Mouse (Mus musculus) midbrain, embryonic 11.5 days (tissue): Measurements from ENCODE around the gene Gtf2h3. TPM values are rescaled to one million over a fixed set of nuclear protein-coding genes. Genes with fewer than 3 reads are reported as not detected.
"Not testable (repeated sequence)": the region's sequence is repeated elsewhere in the genome, so short reads cannot be mapped to it uniquely, and the experiment has no call there.

ENCODE experiments used
- ATAC-seq: fragments of 200-750 bp; cut with Nextera tagmentation; 2 replicates; pipeline ENCODE4 v1.8.0; 2017; ENCODE audit warnings: moderate TSS enrichment, moderate library complexity; ENCODE audit not compliant: low FRiP score
- DNase-seq: peaks from one replicate; pipeline ENCODE4 v3.0.0; 2015; ENCODE audit warnings: low spot score; ENCODE audit errors: missing footprints
- H3K27ac ChIP-seq: fragments of 300-500 bp; sonication (generic); 2 replicates; pipeline ENCODE4 v1.5.1; 2014; ENCODE audit warnings: low read depth, low read length
- H3K27me3 ChIP-seq: fragments of 300-500 bp; sonication (generic); 2 replicates; pipeline ENCODE4 v1.6.1; 2014; ENCODE audit warnings: mild to moderate bottlenecking, low read length, moderate library complexity, mixed read lengths; ENCODE audit not compliant: control insufficient read depth, insufficient read depth
- H3K36me3 ChIP-seq: fragments of 300-500 bp; sonication (generic); 2 replicates; pipeline ENCODE4 v1.6.1; 2014; ENCODE audit warnings: mild to moderate bottlenecking, low read length, moderate library complexity, mixed read lengths; ENCODE audit not compliant: control insufficient read depth, insufficient read depth
- H3K4me1 ChIP-seq: fragments of 300-500 bp; sonication (generic); 2 replicates; pipeline ENCODE4 v1.6.1; 2014; ENCODE audit warnings: low read length; ENCODE audit not compliant: control insufficient read depth, insufficient read depth
- H3K4me2 ChIP-seq: fragments of 300-500 bp; sonication (generic); 2 replicates; pipeline ENCODE4 v1.6.1; 2014; ENCODE audit warnings: mild to moderate bottlenecking, moderate library complexity
- H3K4me3 ChIP-seq: fragments of 300-500 bp; sonication (generic); 2 replicates; pipeline ENCODE4 v1.5.1; 2014; ENCODE audit warnings: low read depth, low read length
- H3K9ac ChIP-seq: fragments of 300-500 bp; sonication (generic); 2 replicates; pipeline ENCODE4 v1.6.1; 2014; ENCODE audit warnings: low read length
- H3K9me3 ChIP-seq: fragments of 300-500 bp; sonication (generic); 2 replicates; pipeline ENCODE4 v1.6.1; 2016; ENCODE audit warnings: low read length; ENCODE audit not compliant: control insufficient read depth
- WGBS: fragments of 180-500 bp; shearing (Covaris S2); extraction: QIAGEN DNeasy Blood & Tissue Kit; methylation state at CpG from one replicate; pipeline ENCODE4 v1.1.7; 2014; 5-methylcytosine and 5-hydroxymethylcytosine counted together
- polyA plus RNA-seq: library from polyadenylated mRNA; unstranded; fragments of >200 nt; fragmentation: Nextera tagmentation; extraction: Ambion mirVana; gene quantifications from 2 replicates; pipeline ENCODE4 v1.2.1, GENCODE M21; 2014

Gtf2h3 gene
- polyA plus RNA-seq, 1 experiment from 2014 or later = 73.0 TPM

DNA sequence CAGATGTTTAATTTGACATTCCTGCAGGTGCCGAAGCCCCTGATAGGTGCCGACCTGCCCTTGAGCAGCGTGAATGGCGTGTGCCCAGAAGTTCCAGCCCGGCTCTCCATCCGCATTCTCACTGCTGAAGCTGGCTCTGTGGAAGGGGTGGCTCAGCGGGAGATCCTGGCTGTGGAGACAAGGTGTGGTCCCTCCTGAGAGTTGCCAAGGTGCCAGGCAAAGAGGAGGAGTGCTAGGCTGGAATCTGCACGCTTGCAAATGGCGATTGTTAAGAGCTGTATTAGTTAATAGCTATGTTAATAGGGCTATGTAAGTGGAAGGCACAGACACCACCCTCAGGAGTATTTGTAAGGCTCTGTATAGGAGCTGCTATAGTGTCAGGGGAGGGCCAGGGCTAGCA, 45.4 kb downstream of the Gtf2h3 start:
- Histone ChIP-seq H3K4me3 (no peak overlapping the region), H3K9me3 (no peaks in the 10 kb centered on the region), H3K9ac (no peak overlapping the region), H3K27ac (no peak overlapping the region), H3K4me1 (peaks cover 5% of the 10 kb centered on the region), H3K4me2 (no peak overlapping the region), H3K27me3 (no peaks in the 10 kb centered on the region), H3K36me3 (no peaks in the 10 kb centered on the region; the same call in none of the 2 replicates)
- DNase-seq = no peak
- whole genome bisulfite sequencing = 89% methylated on average over 9 of the region's 9 CpGs
- no peak for ATAC-seq

DNA sequence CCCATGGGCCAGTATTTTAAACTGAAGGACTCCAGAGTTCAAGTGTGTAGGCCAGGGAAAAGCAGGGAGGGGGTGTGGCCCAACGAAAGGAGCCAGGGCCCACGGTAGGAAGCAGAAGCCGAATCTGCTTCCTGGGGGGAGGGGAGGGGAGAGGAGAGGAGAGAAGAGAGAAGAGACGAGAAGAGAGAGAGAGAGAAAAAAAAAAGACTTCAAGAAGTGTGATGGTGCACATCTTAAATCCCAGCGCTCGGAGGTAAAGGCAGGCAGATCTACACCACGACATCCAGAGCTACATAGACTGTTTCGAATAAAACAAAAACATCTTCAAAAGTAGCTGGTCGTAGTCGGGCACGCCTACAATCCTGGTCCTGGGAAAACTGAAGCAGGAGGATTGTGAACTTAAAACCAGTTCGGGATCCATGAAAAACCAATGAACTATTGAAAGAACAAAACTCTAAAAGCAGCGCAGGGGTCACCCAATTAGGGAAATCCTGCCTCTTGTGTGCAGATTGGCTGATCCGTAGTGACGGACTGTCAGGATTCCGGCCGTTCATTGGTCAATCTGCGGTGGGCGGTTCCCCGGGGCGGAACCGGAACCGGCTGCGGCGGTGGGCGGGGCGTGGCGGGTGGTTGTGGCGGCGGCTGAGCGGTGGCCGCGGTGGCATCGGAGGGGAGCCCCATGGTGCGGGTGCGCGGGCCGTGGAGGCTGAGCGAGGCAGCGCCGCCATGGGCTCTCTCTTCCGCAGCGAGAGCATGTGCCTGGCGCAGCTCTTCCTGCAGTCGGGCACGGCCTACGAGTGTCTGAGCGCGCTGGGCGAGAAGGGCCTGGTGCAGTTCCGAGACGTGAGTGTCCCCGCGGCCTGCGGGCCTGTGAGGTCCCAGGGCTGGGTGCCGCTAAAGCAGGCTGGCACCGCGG, 49.8 kb downstream of the Gtf2h3 start, which contains the start of gene Atp6v0a2:
Gene Atp6v0a2 (plus strand): TSS at position 129 of the 916 bp plus-strand sequence.
- H3K9me3 ChIP-seq = no peaks in the 10 kb centered on the region
- no peaks in the 10 kb centered on the region for H3K27me3 ChIP-seq
- H3K4me3 ChIP-seq = peak within 1 kb of the TSS; percentile 99
- H3K4me1 ChIP-seq = peaks cover 14% of the 10 kb centered on the region
- peak within 1 kb of the TSS; percentile 95 for H3K4me2 ChIP-seq
- under 1% methylated on average over 52 of the region's 58 CpGs for WGBS
- ATAC-seq (peak; percentile 96), DNase-seq (peak; percentile 99)
- peak within 1 kb of the TSS; percentile 55; the same call in 1 of the 2 replicates for H3K27ac ChIP-seq
- H3K9ac ChIP-seq = peak within 1 kb of the TSS; percentile 91
- peaks cover 3% of the 10 kb centered on the region for H3K36me3 ChIP-seq

DNA sequence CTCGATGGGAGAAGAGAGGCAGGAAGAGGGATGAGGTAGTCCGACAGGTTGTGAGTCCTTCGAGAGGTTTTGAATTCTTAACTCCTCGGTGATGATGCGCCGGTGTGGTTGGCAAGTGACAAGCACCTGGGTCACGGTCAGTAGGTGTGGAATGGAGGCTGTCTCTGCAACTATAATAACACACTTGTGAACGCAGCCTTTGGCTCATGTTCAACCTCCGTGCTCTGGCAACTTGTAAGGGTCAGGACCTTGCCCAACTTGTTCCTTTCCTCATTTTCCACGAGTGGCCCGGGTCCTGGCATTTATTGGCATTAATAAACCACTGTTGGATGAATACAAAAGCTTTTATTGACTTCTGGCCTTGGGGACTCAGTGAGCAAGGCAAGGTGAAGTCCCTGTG, 50.7 kb downstream of the Gtf2h3 start:
- Histone ChIP-seq H3K27me3 (no peaks in the 10 kb centered on the region), H3K4me3 (peak overlapping the region; percentile 99), H3K4me2 (peak overlapping the region; percentile 95), H3K9ac (peak overlapping the region; percentile 91), H3K4me1 (peaks cover 14% of the 10 kb centered on the region), H3K9me3 (no peaks in the 10 kb centered on the region), H3K36me3 (peaks cover 7% of the 10 kb centered on the region), H3K27ac (no peak overlapping the region)
- WGBS = 28% methylated on average over 11 of the region's 11 CpGs
- DNase-seq (no peak), ATAC-seq (no peak)

DNA sequence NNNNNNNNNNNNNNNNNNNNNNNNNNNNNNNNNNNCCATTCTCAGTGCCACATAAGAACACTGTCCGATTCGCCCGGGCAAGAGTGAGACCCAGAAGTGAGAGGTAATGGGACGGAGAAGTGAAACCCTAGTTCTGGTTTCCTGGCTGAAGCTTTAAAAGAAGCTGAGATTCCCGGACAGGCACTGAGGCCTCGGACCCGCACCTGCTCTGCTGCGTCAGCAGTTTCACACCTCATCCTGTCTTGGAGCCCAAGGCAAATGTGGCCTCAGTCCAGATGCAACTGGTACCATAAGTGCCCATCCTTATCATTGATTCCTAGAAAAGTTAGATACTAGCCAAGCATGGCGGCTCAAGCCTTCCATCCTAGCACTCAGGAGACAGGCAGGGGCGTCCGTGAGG, 52.7 kb downstream of the Gtf2h3 start:
- H3K36me3 ChIP-seq = peaks cover 14% of the 10 kb centered on the region
- no peak overlapping the region for H3K4me3 ChIP-seq
- H3K4me2 ChIP-seq = no peak overlapping the region
- DNase-seq (no peak), ATAC-seq (no peak)
- no peaks in the 10 kb centered on the region for H3K27me3 ChIP-seq
- 96% methylated on average over 11 of the region's 11 CpGs for WGBS
- H3K4me1 ChIP-seq = peaks cover 14% of the 10 kb centered on the region
- no peak overlapping the region for H3K9ac ChIP-seq
- H3K9me3 ChIP-seq = no peaks in the 10 kb centered on the region
- H3K27ac ChIP-seq = no peak overlapping the region

DNA sequence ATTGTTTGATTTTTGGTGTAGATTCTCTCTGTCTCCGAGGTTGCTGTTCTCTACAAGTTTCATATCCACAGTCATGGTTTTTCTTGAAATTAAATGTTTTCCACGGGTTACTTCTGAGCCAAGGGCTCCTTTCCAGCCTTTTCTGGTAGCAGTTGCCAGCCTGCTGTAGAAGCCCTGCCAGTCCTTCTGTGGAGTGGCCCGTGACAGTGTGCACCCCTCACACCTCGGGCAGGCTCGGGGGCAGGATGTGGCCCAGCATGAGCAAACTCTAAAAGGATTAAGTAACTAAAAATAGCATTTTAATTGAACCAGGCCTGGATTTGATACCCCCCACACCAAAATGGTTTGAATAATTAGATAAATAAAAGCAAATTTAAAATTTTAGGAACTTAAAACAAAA, 53.5 kb downstream of the Gtf2h3 start:
- Histone ChIP-seq H3K9me3 (no peaks in the 10 kb centered on the region), H3K4me2 (no peak overlapping the region), H3K9ac (no peak overlapping the region), H3K27ac (no peak overlapping the region), H3K4me1 (peaks cover 14% of the 10 kb centered on the region), H3K27me3 (no peaks in the 10 kb centered on the region), H3K4me3 (no peak overlapping the region), H3K36me3 (peaks cover 19% of the 10 kb centered on the region)
- WGBS = 80% methylated on average over 5 of the region's 5 CpGs
- DNase-seq = no peak
- no peak for ATAC-seq

DNA sequence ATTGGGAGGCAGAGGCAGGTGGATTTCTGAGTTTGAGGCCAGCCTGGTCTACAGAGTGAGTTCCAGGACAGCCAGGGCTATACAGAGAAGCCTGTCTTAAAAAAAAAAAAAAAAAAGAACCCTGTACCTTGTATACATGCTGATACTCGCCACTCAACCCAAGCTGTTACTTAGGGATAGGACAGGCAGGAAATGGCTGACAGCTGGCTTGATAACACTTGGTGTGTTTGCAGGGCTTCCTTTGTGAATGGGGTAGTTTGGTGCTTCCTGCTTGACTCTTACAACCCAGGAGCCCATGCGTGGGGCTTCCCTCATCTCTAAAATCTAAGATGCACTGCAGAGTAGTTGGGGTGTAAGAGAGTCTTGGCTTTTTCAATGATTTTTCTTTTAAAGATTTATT, 54.5 kb downstream of the Gtf2h3 start:
- Histone ChIP-seq H3K9ac (no peak overlapping the region), H3K36me3 (peaks cover 26% of the 10 kb centered on the region), H3K4me2 (no peak overlapping the region), H3K9me3 (no peaks in the 10 kb centered on the region), H3K4me3 (no peak overlapping the region), H3K4me1 (peaks cover 8% of the 10 kb centered on the region), H3K27ac (no peak overlapping the region), H3K27me3 (no peaks in the 10 kb centered on the region)
- no peak for DNase-seq
- ATAC-seq = no peak
- 92% methylated on average over 2 of the region's 2 CpGs for WGBS

DNA sequence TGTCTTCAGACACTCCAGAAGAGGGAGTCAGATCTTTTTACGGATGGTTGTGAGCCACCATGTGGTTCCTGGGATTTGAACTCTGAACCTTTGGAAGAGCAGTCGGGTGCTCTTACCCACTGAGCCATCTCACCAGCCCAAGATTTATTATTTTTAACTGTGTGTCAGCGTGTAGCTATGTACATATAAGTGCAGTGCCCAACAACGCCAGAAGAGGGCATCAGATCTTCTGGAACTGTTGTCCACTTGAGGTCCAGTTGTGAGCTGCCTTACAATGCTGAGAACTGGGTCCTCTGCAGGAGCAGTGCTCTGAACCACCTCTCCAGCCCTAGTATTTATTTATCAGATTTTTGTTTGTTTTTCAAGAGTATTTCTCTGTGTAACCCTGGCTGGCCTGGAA, 56.1 kb downstream of the Gtf2h3 start:
- H3K36me3 ChIP-seq = peaks cover 41% of the 10 kb centered on the region
- H3K4me1 ChIP-seq, H3K9me3 ChIP-seq, H3K27ac ChIP-seq, H3K4me3 ChIP-seq, H3K4me2 ChIP-seq, H3K9ac ChIP-seq, H3K27me3 ChIP-seq, ATAC-seq, DNase-seq: not testable (repeated sequence)
- 87% methylated on average over 4 of the region's 4 CpGs for WGBS

DNA sequence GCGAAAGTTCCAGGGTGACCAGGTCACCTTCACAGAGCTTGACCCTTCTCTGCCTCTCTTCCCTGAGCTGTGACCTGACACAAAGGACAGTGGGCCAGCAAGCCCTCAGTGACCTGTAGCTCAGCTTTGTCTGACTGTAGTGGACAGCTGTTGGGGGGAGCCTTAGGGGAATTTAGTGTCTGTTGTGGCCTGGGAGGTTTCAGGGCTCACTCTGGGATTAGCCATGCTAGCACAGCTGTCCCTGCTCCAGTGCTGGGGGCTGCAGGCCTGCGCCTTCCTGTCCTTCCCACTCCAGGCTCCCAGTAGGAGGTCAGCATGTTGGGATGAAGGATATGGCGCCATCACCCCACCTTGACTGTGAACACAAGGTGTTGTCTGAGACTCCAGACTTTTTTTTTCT, 57.2 kb downstream of the Gtf2h3 start:
- no peak overlapping the region for H3K4me3 ChIP-seq
- no peaks in the 10 kb centered on the region for H3K27me3 ChIP-seq
- ATAC-seq = no peak
- no peak for DNase-seq
- H3K9ac ChIP-seq = no peak overlapping the region
- no peak overlapping the region for H3K4me2 ChIP-seq
- H3K36me3 ChIP-seq = peaks cover 44% of the 10 kb centered on the region
- no peaks in the 10 kb centered on the region for H3K4me1 ChIP-seq
- no peak overlapping the region for H3K27ac ChIP-seq
- no peaks in the 10 kb centered on the region for H3K9me3 ChIP-seq
- 86% methylated on average over 3 of the region's 3 CpGs for WGBS

DNA sequence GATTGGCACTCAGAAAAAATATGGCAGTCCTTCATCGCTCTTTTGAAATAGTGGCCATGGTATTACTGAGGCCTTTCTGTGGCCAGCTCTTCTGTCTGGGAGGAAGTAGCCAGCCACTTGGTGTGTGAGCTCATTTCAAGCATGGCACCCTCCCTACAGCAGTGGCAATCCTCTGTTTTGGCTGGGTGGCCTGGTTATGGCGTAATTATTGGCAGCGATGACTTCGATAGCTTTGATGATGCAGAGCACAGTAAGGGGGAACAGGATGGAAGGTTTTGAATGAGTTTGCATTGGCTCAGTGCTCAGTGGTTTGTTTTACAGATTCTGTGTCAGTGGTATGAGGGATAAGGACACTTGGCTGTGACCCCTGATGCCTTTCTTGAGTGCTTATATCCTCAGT, 57.8 kb downstream of the Gtf2h3 start:
- Histone ChIP-seq H3K27me3 (no peaks in the 10 kb centered on the region), H3K27ac (no peak overlapping the region), H3K9me3 (no peaks in the 10 kb centered on the region), H3K36me3 (peaks cover 49% of the 10 kb centered on the region), H3K4me1 (no peaks in the 10 kb centered on the region), H3K4me3 (no peak overlapping the region), H3K9ac (no peak overlapping the region), H3K4me2 (no peak overlapping the region)
- no peak for DNase-seq
- ATAC-seq = no peak
- 95% methylated on average over 4 of the region's 4 CpGs for WGBS
